Mouse (Mus musculus) kidney, postnatal 0 days (tissue): ENCODE measurements at regions not wholly inside any gene's neighbourhood (a gene's known extent, or its start where the extent isn't known, plus 50 kb on each side); places are given as distances from the start of the nearest gene placed in this dataset.

Source experiments
- ATAC-seq: fragments of 200-750 bp; cut with Nextera tagmentation; replicated peaks from 2 replicates; pipeline ENCODE4 v1.8.0; 2017; ENCODE audit warnings: low read depth, moderate number of reproducible peaks, moderate TSS enrichment, moderate library complexity; ENCODE audit not compliant: low FRiP score
- DNase-seq: peaks from one replicate; pipeline ENCODE4 v3.0.0-alpha.2; 2016; ENCODE audit warnings: low spot score
- H3K27ac ChIP-seq: fragments of 300-500 bp; sonication (generic); 2 replicates; pipeline ENCODE4 v1.5.1; 2014; ENCODE audit warnings: mild to moderate bottlenecking
- H3K27me3 ChIP-seq: fragments of 300-500 bp; sonication (generic); 2 replicates; pipeline ENCODE4 v1.6.1; 2014; ENCODE audit warnings: low read length, mixed read lengths; ENCODE audit not compliant: insufficient read depth
- H3K36me3 ChIP-seq: fragments of 300-500 bp; sonication (generic); 2 replicates; pipeline ENCODE4 v1.6.1; 2014; ENCODE audit warnings: low read length, mixed read lengths; ENCODE audit not compliant: insufficient read depth
- H3K4me1 ChIP-seq: fragments of 300-500 bp; sonication (generic); replicated peaks from 2 replicates; pipeline ENCODE4 v1.6.1; 2014; ENCODE audit warnings: antibody characterized with exemption, low read length, mixed read lengths; ENCODE audit not compliant: insufficient read depth
- H3K4me2 ChIP-seq: fragments of 300-500 bp; sonication (generic); 2 replicates; pipeline ENCODE4 v1.6.1; 2014; ENCODE audit warnings: mild to moderate bottlenecking, low read length, moderate library complexity, mixed read lengths
- H3K4me3 ChIP-seq: fragments of 300-500 bp; sonication (generic); replicated peaks from 2 replicates; pipeline ENCODE4 v1.5.1; 2014; ENCODE audit warnings: low read depth, low read length
- H3K9ac ChIP-seq: fragments of 300-500 bp; sonication (generic); 2 replicates; pipeline ENCODE4 v1.6.1; 2014; ENCODE audit warnings: low read depth, low read length
- H3K9me3 ChIP-seq: fragments of 300-500 bp; sonication (generic); replicated peaks from 2 replicates; pipeline ENCODE4 v1.6.1; 2016; ENCODE audit warnings: low read length, inconsistent platforms, mixed read lengths
- CTCF ChIP-seq: IDR thresholded peaks from 2 replicates; pipeline ENCODE4 v1.5.1; 2016; ENCODE audit warnings: antibody characterized with exemption, low read depth, mild to moderate bottlenecking, moderate library complexity
- WGBS: fragments of 180-500 bp; shearing (Covaris S2); extraction: QIAGEN DNeasy Blood & Tissue Kit; methylation state at CpG from one replicate; pipeline ENCODE4 v1.1.7; 2014; 5-methylcytosine and 5-hydroxymethylcytosine counted together

- no peak overlapping the region for H3K27ac ChIP-seq
- no peak for TF ChIP-seq CTCF
- WGBS = 89% methylated on average over 9 of the region's 9 CpGs
- H3K9ac ChIP-seq = no peak overlapping the region
- no peaks in the 10 kb centered on the region for H3K9me3 ChIP-seq
- no peak overlapping the region for H3K4me3 ChIP-seq
- H3K4me1 ChIP-seq = no peaks in the 10 kb centered on the region
- no peak for ATAC-seq
- DNase-seq = no peak
- H3K27me3 ChIP-seq = no peaks in the 10 kb centered on the region
- H3K36me3 ChIP-seq = no peaks in the 10 kb centered on the region
- H3K4me2 ChIP-seq = no peak overlapping the region
Measured at GRCm38 (mm10) chr13:100893871-100894270, 60.6 kb upstream of the Slc30a5 start.

- no peaks in the 10 kb centered on the region for H3K36me3 ChIP-seq
- H3K27ac ChIP-seq = no peak overlapping the region
- peak overlapping the region; percentile 36; the same call in 1 of the 2 replicates for H3K4me2 ChIP-seq
- H3K4me3 ChIP-seq = no peak overlapping the region
- ATAC-seq = no peak
- TF ChIP-seq CTCF = no peak
- H3K4me1 ChIP-seq = no peaks in the 10 kb centered on the region
- no peaks in the 10 kb centered on the region for H3K9me3 ChIP-seq
- H3K27me3 ChIP-seq = no peaks in the 10 kb centered on the region
- 61% methylated on average over 1 of the region's 1 CpGs for WGBS
- no peak for DNase-seq
- no peak overlapping the region for H3K9ac ChIP-seq
Measured at GRCm38 (mm10) chr13:100893096-100893495, 59.9 kb upstream of the Slc30a5 start.

GRCm38 (mm10) chr13:100892647-100893071 is 59.4 kb upstream of the Slc30a5 start:
- H3K4me2 ChIP-seq = peak overlapping the region; percentile 36
- no peaks in the 10 kb centered on the region for H3K36me3 ChIP-seq
- H3K9me3 ChIP-seq = no peaks in the 10 kb centered on the region
- no peak overlapping the region for H3K4me3 ChIP-seq
- no peak for ATAC-seq
- 39% methylated on average over 13 of the region's 13 CpGs for WGBS
- peak; percentile 58 for DNase-seq
- H3K27ac ChIP-seq = no peak overlapping the region
- TF ChIP-seq CTCF = no peak
- H3K9ac ChIP-seq = no peak overlapping the region
- no peaks in the 10 kb centered on the region for H3K4me1 ChIP-seq
- H3K27me3 ChIP-seq = no peaks in the 10 kb centered on the region

GRCm38 (mm10) chr13:100892204-100892603 is 59.0 kb upstream of the Slc30a5 start:
- 13% methylated on average over 13 of the region's 13 CpGs for WGBS
- Histone ChIP-seq H3K9ac (no peak overlapping the region), H3K4me2 (peak overlapping the region; percentile 36), H3K9me3 (no peaks in the 10 kb centered on the region), H3K36me3 (no peaks in the 10 kb centered on the region), H3K27me3 (no peaks in the 10 kb centered on the region), H3K4me1 (no peaks in the 10 kb centered on the region), H3K4me3 (no peak overlapping the region), H3K27ac (no peak overlapping the region)
- no peak for ATAC-seq
- DNase-seq = peak; percentile 86
- peak; percentile 97 for TF ChIP-seq CTCF

GRCm38 (mm10) chr13:100890457-100890856 is 57.2 kb upstream of the Slc30a5 start:
- 83% methylated on average over 6 of the region's 6 CpGs for WGBS
- no peak overlapping the region for H3K9ac ChIP-seq
- DNase-seq (no peak), ATAC-seq (no peak)
- H3K4me2 ChIP-seq = no peak overlapping the region
- no peaks in the 10 kb centered on the region for H3K9me3 ChIP-seq
- no peak overlapping the region for H3K27ac ChIP-seq
- no peaks in the 10 kb centered on the region for H3K27me3 ChIP-seq
- H3K4me3 ChIP-seq = no peak overlapping the region
- TF ChIP-seq CTCF = no peak
- H3K4me1 ChIP-seq = no peaks in the 10 kb centered on the region
- H3K36me3 ChIP-seq = no peaks in the 10 kb centered on the region

- Histone ChIP-seq H3K9me3 (no peaks in the 10 kb centered on the region), H3K4me2 (no peak overlapping the region), H3K27me3 (no peaks in the 10 kb centered on the region), H3K4me1 (no peaks in the 10 kb centered on the region), H3K36me3 (no peaks in the 10 kb centered on the region), H3K27ac (no peak overlapping the region), H3K9ac (no peak overlapping the region), H3K4me3 (no peak overlapping the region)
- no peak for ATAC-seq
- DNase-seq = no peak
- 92% methylated on average over 5 of the region's 5 CpGs for WGBS
- TF ChIP-seq CTCF = no peak
Measured at GRCm38 (mm10) chr13:100888481-100888880, 55.3 kb upstream of the Slc30a5 start.

GRCm38 (mm10) chr13:100883711-100884110 is 50.5 kb upstream of the Slc30a5 start:
- Histone ChIP-seq H3K27ac (no peak overlapping the region), H3K36me3 (no peaks in the 10 kb centered on the region), H3K9ac (no peak overlapping the region), H3K4me1 (no peaks in the 10 kb centered on the region), H3K27me3 (no peaks in the 10 kb centered on the region), H3K9me3 (no peaks in the 10 kb centered on the region), H3K4me3 (no peak overlapping the region), H3K4me2 (no peak overlapping the region)
- 66% methylated on average over 8 of the region's 8 CpGs for WGBS
- DNase-seq = no peak
- no peak for TF ChIP-seq CTCF
- ATAC-seq = no peak
